Mouse (Mus musculus) erythroblast, adult 5-6 weeks (primary cell): Measurements from ENCODE around the gene Tex14. TPM values are rescaled to one million over a fixed set of nuclear protein-coding genes. Genes with fewer than 3 reads are reported as not detected.
"Not testable (repeated sequence)": the region's sequence is repeated elsewhere in the genome, so short reads cannot be mapped to it uniquely, and the experiment has no call there.

ENCODE experiments used
- ATAC-seq: replicated peaks from 2 replicates; pipeline ENCODE4 v1.8.0; 2016; ENCODE audit warnings: moderate number of reproducible peaks, mild to moderate bottlenecking, moderate TSS enrichment, inconsistent platforms; ENCODE audit not compliant: poor library complexity, low FRiP score, severe bottlenecking
- total RNA-seq, 2 experiments: library from RNA; stranded (forward) in 1 of 2; stranded (reverse) in 1 of 2; fragments of 150-400 nt in 1 of 2; fragments of 200-764, 138-1000 nt in 1 of 2; gene quantifications; 2 replicates each; pipeline versions ENCODE4 v1.2.3 to v1.2.4; 2015 to 2017; ENCODE audit warnings: low replicate concordance in 2 of 2

The Tex14 gene
- total RNA-seq, 2 experiments from 2014 or later = 0.34 TPM; not detected in 1

DNA sequence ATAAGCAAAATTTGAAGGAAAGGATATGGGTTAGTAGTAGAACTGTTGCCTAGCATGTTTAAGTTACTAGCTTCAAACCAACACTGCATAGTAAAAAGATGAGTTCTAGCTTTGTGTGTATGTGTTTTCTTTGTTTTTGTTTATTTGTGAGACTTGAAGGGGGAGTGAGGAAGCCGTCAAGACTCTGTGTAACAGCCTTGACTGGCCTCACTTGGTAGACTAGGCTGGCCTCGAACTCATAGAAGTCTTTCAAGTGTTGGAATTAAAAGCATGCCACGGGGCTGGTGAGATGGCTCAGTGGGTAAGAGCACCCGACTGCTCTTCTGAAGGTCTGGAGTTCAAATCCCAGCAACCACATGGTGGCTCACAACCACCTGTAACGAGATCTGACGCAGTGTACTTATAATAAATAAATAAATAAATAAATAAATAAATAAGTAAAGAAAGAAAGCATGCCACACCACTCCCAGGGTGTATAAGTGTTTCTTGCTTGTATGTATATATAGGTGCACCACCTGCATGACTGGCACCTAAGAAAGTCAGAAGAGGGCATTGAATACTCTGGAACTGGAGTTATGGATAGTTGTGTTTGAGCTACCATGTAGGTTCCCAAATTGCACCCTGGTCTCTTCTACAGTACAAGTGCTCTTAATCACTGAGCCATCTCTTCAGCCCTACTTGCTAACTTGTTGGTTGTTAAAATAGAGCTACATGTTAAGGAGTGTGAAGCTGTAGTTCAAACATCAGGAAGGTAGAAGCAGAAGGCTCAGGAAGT is 18.9 kb downstream of the Tex14 start:
- no peak for ATAC-seq

DNA sequence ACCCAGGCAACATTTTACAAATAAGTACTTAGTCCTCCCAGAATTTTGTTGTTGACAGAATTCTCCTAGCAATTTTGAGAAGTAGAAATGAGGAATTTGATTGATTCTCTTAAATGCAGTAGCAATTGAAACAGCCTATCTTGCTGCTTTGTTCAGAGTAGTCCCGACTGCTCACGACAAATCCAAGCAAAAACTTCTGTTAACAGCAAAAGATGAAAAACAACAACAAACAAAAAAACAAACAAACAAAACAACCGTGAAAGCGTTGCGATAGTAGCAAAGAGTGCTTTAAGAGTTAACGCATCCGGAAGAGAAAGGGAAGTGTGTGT is 21.2 kb downstream of the Tex14 start:
- ATAC-seq = peak; percentile 55

DNA sequence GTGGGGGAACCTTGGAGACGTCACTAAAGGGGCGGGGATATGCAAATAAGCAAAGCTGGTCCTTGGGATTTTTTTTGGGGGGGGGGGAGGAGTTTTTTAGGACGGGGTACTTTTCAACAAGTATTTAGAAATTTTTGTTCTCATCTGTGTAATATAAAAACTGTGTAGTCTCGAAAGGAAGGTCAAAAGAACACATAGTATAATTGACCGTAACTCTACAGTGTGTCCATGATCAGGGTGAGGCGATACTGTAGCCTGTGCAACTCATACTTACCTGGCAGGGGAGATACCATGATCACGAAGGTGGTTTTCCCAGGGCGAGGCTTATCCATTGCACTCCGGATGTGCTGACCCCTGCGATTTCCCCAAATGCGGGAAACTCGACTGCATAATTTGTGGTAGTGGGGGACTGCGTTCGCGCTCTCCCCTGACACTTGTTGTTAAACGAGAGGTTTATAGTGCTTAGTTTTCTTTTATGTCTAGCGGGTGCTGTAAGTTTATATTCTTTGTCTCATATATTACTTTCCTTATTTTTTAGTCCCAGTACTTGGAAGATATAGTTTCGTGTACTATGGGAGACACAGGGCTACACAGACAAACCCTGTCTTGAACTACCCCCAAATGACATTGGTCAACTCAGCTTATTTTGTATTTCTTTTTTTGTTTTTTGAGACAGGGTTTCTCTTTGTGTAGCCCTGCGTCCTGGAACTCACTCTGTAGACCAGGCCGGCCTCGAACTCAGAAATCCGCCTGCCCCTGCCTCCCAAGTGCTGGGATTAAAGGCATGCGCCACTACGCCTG is 21.8 kb downstream of the Tex14 start:
- ATAC-seq = peak; percentile 61

DNA sequence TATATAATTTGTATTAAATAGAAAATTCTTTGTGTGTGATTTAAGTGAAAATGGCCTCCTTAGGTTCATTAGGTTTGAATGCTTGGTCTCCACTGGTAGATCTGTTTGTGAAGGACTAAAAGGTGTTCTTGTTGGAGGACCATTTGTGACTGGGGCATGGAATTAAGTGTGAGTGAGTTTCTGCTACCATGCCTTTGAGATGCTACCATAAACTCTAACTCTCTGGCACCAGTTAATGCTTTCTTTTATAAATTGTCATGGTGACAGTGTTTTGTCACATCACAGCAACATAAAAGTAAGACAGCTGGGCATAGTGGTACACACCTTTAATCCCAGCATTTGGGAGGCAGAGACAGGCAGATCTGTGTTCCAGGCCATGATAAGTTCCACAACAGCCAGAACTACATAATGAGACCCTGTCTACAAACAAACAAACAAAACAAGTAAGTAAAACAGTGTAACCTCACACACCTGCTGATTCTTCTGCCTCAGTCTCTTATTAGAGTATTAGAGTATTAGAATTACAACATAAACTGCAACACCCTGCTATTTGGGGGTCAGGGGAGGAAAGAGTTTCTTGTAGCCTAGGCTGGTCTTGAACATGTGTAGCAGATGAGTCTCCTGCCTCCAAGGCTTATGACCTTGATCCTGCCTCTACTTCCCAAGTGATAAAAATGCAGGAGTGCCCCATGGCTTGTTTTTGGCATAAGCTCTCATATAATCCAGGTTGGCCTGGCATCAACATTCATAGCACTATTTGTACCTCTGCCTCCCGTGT is 22.6 kb downstream of the Tex14 start:
- ATAC-seq = no peak

DNA sequence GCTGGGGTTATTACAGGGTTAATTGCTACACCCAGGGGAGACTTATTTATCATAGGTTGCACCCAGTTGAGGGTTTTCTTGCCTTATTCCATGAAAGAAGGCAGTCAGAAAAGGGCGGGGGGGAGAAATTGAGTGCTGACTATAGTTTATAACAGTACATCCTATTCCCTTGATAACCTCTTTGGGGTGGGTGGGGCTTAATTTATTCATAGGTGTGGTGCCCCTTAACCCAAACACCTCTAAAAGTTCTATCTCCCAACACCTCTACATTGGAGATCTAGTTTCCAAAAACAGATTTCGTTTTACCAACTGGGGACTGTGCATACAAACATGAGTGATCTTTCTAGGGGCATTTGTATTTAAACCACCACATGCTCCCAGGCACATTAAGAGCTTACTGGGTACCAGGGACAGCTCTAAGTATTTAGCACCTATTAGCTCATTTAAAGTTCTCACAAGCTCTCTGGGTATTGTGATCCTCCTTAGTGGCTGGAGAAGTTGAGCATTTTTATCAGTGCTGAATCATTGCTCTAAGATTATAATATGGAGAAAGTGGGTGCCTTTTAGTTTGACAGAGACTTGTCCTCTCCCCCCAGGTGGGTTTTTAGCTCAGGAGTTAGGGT is 23.3 kb downstream of the Tex14 start:
- ATAC-seq = no peak

DNA sequence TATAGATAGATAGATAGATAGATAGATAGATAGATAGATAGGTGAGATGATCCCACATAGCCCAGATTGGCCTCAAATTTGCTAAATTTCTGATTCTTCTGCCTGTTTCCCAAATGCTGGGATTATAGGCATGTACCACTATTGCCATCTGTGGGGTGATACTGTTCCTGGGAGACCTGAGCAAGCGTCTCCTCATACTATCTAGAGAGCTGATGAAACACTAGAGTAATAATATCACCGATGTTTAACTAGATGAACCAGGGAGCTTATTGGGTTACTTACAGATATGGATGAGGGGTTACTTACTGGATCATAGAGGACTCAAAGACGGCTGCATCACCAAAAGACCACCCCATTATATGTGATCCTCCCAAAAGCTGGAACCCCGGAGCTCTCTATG is 24.5 kb downstream of the Tex14 start:
- no peak for ATAC-seq

DNA sequence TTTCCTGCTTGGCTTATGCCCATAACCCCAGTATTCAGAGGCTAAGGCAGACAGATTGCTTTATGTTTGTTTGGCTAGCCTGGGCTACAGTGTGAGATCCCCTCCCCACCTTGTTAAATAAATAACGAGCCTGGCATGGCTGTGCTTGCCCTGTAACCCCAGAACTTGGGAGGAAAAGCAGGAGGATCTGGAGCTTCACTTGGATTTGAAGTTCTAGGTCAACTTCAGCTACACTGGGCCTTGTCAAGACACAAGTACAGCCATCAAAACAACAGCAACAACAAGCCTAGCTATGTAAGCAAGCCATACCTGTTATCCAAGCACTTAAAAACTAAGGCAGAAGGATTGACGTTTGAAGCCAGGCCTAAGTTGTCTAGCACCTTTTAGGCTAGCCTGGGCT is 25.5 kb downstream of the Tex14 start:
- ATAC-seq = no peak

DNA sequence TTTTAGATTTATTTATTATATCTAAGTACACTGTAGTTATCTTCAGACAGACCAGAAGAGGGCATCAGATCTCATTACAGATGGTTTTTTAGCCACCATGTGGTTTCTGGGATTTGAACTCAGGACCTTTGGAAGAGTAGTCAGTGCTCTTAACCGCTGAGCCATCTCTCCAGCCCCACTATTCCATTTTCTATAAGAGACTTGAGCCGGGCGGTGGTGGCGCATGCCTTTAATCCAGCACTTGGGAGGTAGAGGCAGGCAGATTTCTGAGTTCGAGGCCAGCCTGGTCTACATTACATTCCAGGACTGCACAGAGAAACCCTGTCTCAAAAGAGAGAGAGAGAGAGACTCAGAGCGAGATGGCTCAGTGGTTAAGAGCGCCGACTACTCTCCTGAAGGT is 26.9 kb downstream of the Tex14 start:
- not testable (repeated sequence) for ATAC-seq

DNA sequence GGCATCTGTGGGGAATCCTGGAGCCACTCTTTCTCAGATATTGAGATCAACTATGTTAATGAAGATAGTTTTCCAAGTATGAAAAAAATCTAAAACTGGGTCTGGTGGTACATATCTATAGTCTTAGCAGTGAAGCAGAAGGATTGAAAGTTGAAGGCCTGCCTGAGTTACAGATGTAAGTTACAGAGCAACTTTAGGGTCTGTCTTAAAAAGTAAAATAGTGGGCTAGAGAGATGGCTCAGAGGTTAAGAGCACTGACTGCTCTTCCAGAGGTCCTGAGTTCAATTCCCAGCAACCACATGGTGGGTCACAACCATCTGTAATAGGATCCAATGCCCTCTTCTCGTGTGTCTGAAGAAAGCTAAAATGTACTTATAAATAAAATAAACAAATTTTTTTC is 27.6 kb downstream of the Tex14 start:
- no peak for ATAC-seq

DNA sequence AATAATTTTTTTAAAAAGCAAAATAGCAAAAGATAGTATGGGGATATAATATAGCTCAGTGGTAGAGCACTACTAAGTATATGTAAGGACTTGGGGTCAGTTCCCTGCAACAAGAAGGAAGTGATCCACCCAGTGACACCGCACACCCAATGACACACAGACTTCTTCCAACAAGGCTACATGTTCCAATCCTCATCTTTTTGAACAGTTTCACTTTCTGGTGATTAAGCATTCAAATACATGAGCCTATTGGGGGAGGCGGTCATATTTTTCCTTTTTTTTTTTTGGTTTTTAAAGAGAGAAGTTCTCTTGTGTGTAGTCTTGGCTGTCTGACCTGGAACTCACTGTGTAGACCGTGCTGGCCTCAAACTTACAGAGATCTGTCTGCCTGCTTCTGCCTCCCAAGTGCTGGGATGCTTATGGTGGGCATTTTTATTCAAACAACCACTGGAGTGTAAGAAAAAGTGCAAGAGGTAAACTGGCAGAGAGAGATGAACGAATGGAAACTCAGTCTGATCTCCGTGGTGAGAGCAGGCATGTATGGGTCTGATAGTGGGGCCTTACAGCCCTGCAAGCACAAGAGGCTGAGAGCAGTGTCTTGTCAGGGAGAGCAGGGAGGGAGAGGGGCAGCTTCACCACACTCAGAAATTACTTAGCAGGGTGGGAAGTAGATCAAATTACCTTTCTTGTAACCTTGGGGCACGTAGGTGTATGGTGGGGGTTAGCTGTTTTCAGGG is 28.2 kb downstream of the Tex14 start:
- ATAC-seq = no peak

DNA sequence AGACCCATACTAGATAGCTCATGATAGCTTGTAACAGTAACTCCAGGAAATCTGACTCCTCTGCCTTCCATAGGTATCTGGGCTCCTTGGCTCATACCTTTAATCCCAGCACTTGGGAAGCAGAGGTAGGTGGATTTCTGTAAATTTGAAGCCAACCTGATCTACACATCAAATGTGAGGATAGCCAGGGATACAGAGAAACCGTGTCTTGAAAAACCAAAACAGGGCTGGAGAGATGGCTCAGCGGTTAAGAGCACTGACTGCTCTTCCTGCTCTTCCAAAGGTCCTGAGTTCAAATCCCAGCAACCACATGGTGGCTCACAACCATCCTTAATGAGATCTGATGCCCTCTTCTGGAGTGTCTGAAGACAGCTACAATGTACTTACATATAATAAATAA is 30.2 kb downstream of the Tex14 start:
- not testable (repeated sequence) for ATAC-seq

DNA sequence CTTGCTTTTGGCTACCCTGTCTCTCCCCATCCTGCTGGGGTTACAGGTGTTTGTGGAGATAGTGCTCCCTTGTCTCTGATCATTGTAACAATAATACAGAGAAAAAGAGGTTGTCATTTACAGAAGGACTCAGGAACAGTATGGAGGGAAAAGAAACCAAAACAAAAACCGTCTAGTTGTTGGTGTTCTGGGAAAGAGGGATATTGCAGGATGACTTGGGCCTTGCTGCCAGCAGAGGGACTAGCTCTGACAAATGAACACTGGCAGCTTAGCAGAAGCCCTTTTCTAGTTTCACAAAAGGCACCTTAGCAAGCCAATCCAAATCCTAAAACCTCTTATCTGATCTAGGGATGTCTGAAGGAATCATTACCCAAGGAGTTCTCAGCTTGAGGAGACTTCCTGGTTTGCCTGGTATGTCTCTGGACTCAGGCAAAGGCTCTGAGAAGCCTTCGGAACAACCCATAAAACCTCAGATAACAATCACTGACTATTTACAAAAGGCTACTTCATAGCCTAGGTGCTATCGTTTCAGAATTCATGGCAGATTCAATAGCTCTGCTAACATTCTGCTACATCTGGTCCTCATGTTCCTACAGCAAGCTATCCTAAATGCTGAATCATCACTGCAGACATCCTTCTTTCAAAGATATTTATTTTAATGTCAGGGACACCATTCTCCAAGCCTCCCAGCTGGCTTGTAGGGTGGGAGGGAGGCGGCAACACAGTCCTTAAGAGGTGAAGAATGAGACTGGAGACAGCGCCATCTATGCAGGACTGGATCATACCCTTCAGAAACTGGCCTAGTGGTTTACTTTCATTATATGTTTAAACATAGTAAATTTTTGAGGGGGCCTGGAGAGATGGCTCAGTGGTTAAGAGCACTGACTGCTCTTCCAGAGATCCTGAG is 31.7 kb downstream of the Tex14 start:
- ATAC-seq = no peak

DNA sequence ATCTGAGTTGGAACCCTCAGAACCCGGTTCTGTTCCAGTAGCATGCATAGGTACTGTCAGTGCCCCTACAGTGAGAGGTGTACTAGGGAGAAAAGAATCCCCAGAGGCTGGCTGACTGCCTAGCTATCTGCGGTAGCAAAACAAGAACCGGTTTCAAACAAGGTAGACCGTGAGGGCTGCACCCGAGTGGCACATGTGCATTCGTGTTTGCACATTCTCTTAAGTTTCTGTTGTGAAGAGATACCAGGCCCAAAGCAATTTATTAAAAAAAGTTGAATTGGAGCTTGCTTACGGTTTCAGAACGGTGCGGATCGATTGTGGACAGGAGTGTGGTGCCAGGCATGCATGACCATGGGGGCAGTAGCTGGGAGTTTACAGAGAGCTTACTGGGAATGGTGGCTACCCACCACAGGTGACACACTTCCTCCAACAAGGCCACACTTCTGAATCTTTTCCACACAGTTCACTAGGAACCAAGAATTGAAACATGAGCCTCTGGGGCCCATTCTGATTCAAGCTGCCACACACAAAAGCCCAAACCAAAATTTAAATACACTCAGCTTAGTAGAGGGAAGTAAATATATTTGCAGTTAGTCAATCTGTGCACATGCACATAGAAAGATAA is 35.0 kb downstream of the Tex14 start:
- no peak for ATAC-seq

DNA sequence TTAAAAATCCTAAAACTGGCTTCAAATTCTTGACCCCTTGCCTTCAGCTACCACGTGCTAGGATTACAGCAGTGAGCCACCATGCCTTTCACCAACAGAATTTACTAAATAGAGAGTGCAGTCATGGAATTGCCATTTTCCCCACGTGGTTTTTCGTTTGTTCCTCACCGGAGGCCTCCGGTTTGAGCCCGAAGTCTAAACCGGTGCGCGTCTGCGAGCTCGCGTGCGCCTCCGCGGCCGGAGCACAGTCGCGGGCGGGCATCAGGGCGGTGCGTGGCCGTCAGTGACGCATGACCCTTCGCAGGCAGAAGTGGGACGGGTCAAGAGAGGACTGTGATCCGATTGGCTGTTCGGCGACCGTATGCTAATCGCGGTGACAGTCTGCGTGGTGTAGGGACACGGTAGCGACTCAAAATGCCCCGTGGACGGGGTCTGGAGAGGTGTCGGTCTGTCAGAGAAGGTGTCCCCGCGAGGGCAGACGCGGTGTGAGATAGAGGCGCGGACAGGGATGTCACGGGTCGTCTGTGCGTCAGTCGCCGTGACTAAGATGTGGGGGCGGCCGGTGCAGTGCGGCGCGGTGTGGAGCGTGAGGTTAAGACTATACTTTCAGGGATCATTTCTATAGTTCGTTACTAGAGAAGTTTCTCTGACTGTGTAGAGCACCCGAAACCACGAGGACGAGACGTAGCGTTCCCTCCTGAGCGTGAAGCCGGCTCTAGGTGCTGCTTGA is 37.9 kb downstream of the Tex14 start:
- peak; percentile 99 for ATAC-seq

DNA sequence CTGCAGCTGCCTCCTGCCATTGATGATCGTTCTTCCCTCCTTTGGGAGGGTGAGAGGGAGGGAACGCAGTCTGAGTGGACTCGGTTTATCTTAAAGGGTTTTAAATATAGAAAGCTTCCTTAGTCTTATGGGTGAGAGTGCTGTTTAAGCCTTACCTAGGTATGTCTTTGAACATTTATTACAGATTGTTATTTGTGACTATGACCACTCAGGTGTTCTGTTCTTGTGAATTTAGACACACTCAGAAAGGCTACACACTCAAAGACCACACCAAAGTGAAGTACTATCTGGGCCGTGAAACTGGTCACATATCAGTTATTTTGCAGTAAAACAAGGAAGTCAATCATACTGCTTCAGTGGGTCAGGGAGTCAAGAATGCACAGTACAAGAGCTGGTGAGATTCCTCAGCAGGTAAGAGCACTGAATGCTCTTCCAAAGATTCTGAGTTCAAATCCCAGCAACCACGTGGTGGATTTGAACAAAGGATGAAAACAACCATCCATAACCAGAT is 38.6 kb downstream of the Tex14 start:
- peak; percentile 56 for ATAC-seq

DNA sequence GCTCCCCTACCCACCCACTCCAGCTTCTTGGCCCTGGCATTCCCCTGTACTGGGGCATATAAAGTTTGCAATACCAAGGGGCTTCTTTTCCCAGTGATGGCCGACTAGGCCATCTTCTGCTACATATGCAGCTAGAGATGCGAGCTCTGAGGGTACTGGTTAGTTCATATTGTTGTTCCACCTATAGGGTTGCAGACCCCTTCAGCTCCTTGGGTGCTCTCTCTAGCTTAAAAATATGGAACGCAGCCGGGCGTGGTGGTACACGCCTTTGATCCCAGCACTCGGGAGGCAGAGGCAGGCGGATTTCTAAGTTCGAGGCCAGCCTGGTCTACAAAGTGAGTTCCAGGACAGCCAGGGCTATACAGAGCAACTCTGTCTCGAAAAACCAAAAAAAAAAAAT is 39.2 kb downstream of the Tex14 start:
- ATAC-seq = not testable (repeated sequence)

DNA sequence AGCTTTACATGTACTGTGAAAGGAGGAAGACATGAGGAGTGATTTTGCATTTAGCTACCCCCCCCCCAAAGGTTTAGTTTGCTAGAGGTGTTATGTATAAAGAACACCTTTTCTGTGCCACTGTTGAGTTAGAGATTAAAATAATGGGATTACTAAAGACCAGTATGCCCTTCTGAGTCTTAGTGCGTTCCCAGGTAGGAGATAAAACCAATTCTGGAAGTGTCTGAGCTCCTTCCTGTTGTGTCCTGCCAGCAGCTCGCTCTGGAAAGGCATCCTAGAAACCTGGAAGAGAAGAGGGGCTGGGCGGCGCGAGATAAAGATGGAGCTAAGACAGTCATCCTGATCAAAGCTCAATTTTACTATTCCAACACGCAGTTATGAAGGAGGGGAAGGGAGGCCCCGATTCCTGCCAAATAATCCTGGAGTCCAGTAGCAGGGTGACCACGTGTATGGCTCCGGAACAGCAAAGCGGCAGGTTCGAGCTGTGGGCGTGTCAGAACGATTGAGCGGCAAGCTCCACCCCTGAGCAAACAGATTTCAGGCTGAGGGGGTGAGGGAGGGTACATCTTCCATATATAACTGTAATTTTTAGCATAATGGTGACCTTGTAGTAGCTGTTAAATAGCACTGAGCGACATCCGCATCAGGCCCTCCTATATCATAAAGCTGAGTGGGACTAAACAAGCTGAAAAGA is 40.0 kb downstream of the Tex14 start:
- ATAC-seq = no peak
